Mouse (Mus musculus): Measurements from ENCODE around the gene Ppil6. TPM values are rescaled to one million over a fixed set of nuclear protein-coding genes. Genes with fewer than 3 reads are reported as not detected.
A peak's percentile ranks its signal among the peaks of the same experiment; 100 is the strongest.

Gene Ppil6
- polyA plus RNA-seq, 1 experiment from 2014 or later, result 1.2 TPM

GRCm38 (mm10) chr10:41518508-41518980, 28.3 kb downstream of the Ppil6 start:
- H3K36me3 ChIP-seq, result no peaks in the 10 kb centered on the region
- WGBS, result under 1% methylated on average over 23 of the region's 23 CpGs
- no peaks in the 10 kb centered on the region for H3K27me3 ChIP-seq (replicated peaks)
- H3K4me2 ChIP-seq (replicated peaks), result peak overlapping the region; percentile 81
- H3K4me1 ChIP-seq, result peaks cover 11% of the 10 kb centered on the region
- peak overlapping the region; percentile 92 for H3K4me3 ChIP-seq
- peak; percentile 52 for ATAC-seq (ENCODE audit: low FRiP score, low read depth)
- H3K9me3 ChIP-seq, result no peaks in the 10 kb centered on the region
- H3K9ac ChIP-seq, result peak overlapping the region; percentile 90
- H3K27ac ChIP-seq, result peak overlapping the region; percentile 92

- Histone ChIP-seq H3K4me2 (replicated peaks) (peak within 1 kb of the TSS; percentile 81), H3K9me3 (no peaks in the 10 kb centered on the region), H3K9ac (peak within 1 kb of the TSS; percentile 90), H3K27me3 (replicated peaks) (no peaks in the 10 kb centered on the region), H3K27ac (peak within 1 kb of the TSS; percentile 92), H3K4me3 (peak within 1 kb of the TSS; percentile 92), H3K4me1 (peaks cover 11% of the 10 kb centered on the region), H3K36me3 (no peaks in the 10 kb centered on the region)
- peak; percentile 95 for ATAC-seq (ENCODE audit: low FRiP score, low read depth)
- WGBS, result 0% methylated on average over 69 of the region's 69 CpGs
Measured at GRCm38 (mm10) chr10:41518981-41519618, 28.9 kb downstream of the Ppil6 start, which contains the start of gene Cd164. Gene Cd164, plus strand, starts transcription at chr10:41519414.

GRCm38 (mm10) chr10:41519640-41520409, 29.6 kb downstream of the Ppil6 start:
- under 1% methylated on average over 65 of the region's 65 CpGs for WGBS
- H3K36me3 ChIP-seq, result peaks cover 5% of the 10 kb centered on the region; the same call in 1 of the 2 replicates
- peak overlapping the region; percentile 81 for H3K4me2 ChIP-seq (replicated peaks)
- peak overlapping the region; percentile 92 for H3K27ac ChIP-seq
- peak; percentile 73 for ATAC-seq (ENCODE audit: low FRiP score, low read depth)
- no peaks in the 10 kb centered on the region for H3K9me3 ChIP-seq
- peak overlapping the region; percentile 92 for H3K4me3 ChIP-seq
- no peaks in the 10 kb centered on the region for H3K27me3 ChIP-seq (replicated peaks)
- H3K4me1 ChIP-seq, result peaks cover 11% of the 10 kb centered on the region
- H3K9ac ChIP-seq, result peak overlapping the region; percentile 90

GRCm38 (mm10) chr10:41520410-41520673, 30.1 kb downstream of the Ppil6 start:
- H3K36me3 ChIP-seq, result peaks cover 6% of the 10 kb centered on the region; the same call in 1 of the 2 replicates
- peak overlapping the region; percentile 81 for H3K4me2 ChIP-seq (replicated peaks)
- 6% methylated on average over 5 of the region's 5 CpGs for whole genome bisulfite sequencing
- H3K4me3 ChIP-seq, result peak overlapping the region; percentile 92
- no peak for ATAC-seq (ENCODE audit: low FRiP score, low read depth)
- peak overlapping the region; percentile 90 for H3K9ac ChIP-seq
- no peaks in the 10 kb centered on the region for H3K27me3 ChIP-seq (replicated peaks)
- H3K27ac ChIP-seq, result no peak overlapping the region
- H3K9me3 ChIP-seq, result no peaks in the 10 kb centered on the region
- peaks cover 11% of the 10 kb centered on the region for H3K4me1 ChIP-seq

GRCm38 (mm10) chr10:41523386-41523785, 33.1 kb downstream of the Ppil6 start:
- 84% methylated on average over 3 of the region's 3 CpGs for WGBS
- Histone ChIP-seq H3K9me3 (no peaks in the 10 kb centered on the region), H3K4me1 (peaks cover 11% of the 10 kb centered on the region), H3K27me3 (replicated peaks) (no peaks in the 10 kb centered on the region), H3K27ac (no peak overlapping the region), H3K36me3 (peaks cover 6% of the 10 kb centered on the region; the same call in 1 of the 2 replicates), H3K4me3 (no peak overlapping the region), H3K4me2 (replicated peaks) (no peak overlapping the region), H3K9ac (no peak overlapping the region)
- ATAC-seq (ENCODE audit: low FRiP score, low read depth), result no peak

GRCm38 (mm10) chr10:41525696-41526095, 35.5 kb downstream of the Ppil6 start:
- Histone ChIP-seq H3K36me3 (peaks cover 23% of the 10 kb centered on the region), H3K27ac (no peak overlapping the region), H3K27me3 (replicated peaks) (no peaks in the 10 kb centered on the region)

GRCm38 (mm10) chr10:41529972-41530371, 39.7 kb downstream of the Ppil6 start:
- 91% methylated on average over 5 of the region's 5 CpGs for WGBS
- no peaks in the 10 kb centered on the region for H3K27me3 ChIP-seq (replicated peaks)
- H3K9me3 ChIP-seq, result no peaks in the 10 kb centered on the region
- no peak for ATAC-seq (ENCODE audit: low FRiP score, low read depth)
- H3K4me3 ChIP-seq, result no peak overlapping the region
- peaks cover 50% of the 10 kb centered on the region for H3K36me3 ChIP-seq
- H3K4me1 ChIP-seq, result no peaks in the 10 kb centered on the region
- no peak overlapping the region for H3K9ac ChIP-seq
- no peak overlapping the region for H3K4me2 ChIP-seq (replicated peaks)
- H3K27ac ChIP-seq, result no peak overlapping the region

More at GRCm38 (mm10) chr10:41525696-41526095, 35.5 kb downstream of the Ppil6 start:
- H3K9me3 ChIP-seq, result no peaks in the 10 kb centered on the region
- peaks cover 9% of the 10 kb centered on the region for H3K4me1 ChIP-seq
- no peak overlapping the region for H3K4me3 ChIP-seq
- no peak overlapping the region for H3K9ac ChIP-seq
- WGBS, result 85% methylated on average over 1 of the region's 1 CpGs
- no peak for ATAC-seq (ENCODE audit: low FRiP score, low read depth)
- no peak overlapping the region for H3K4me2 ChIP-seq (replicated peaks)

- Histone ChIP-seq H3K4me2 (replicated peaks) (no peak overlapping the region), H3K4me1 (no peaks in the 10 kb centered on the region), H3K4me3 (no peak overlapping the region), H3K27ac (no peak overlapping the region), H3K36me3 (peaks cover 52% of the 10 kb centered on the region), H3K9ac (no peak overlapping the region), H3K9me3 (no peaks in the 10 kb centered on the region), H3K27me3 (replicated peaks) (no peaks in the 10 kb centered on the region)
- WGBS, result 90% methylated on average over 2 of the region's 2 CpGs
- no peak for ATAC-seq (ENCODE audit: low FRiP score, low read depth)
Measured at GRCm38 (mm10) chr10:41535991-41536390, 45.8 kb downstream of the Ppil6 start.

GRCm38 (mm10) chr10:41536714-41537113, 46.5 kb downstream of the Ppil6 start:
- H3K27me3 ChIP-seq (replicated peaks), result no peaks in the 10 kb centered on the region
- WGBS, result 88% methylated on average over 1 of the region's 1 CpGs
- H3K4me3 ChIP-seq, result no peak overlapping the region

GRCm38 (mm10) chr10:41537226-41537982, 47.2 kb downstream of the Ppil6 start:
- H3K4me2 ChIP-seq (replicated peaks), result no peak overlapping the region
- no peaks in the 10 kb centered on the region for H3K9me3 ChIP-seq
- 97% methylated on average over 4 of the region's 4 CpGs for WGBS
- no peak overlapping the region for H3K4me3 ChIP-seq
- no peak for ATAC-seq (ENCODE audit: low FRiP score, low read depth)
- no peaks in the 10 kb centered on the region for H3K4me1 ChIP-seq
- no peak overlapping the region for H3K9ac ChIP-seq
- no peaks in the 10 kb centered on the region for H3K27me3 ChIP-seq (replicated peaks)
- no peak overlapping the region for H3K27ac ChIP-seq
- H3K36me3 ChIP-seq, result peaks cover 44% of the 10 kb centered on the region

More at GRCm38 (mm10) chr10:41536714-41537113, 46.5 kb downstream of the Ppil6 start:
- H3K9me3 ChIP-seq, result no peaks in the 10 kb centered on the region
- no peak overlapping the region for H3K4me2 ChIP-seq (replicated peaks)
- no peaks in the 10 kb centered on the region for H3K4me1 ChIP-seq
- ATAC-seq (ENCODE audit: low FRiP score, low read depth), result no peak
- H3K9ac ChIP-seq, result no peak overlapping the region
- no peak overlapping the region for H3K27ac ChIP-seq
- H3K36me3 ChIP-seq, result peaks cover 46% of the 10 kb centered on the region

- H3K9ac ChIP-seq, result no peak overlapping the region
- H3K4me1 ChIP-seq, result no peaks in the 10 kb centered on the region
- H3K27ac ChIP-seq, result no peak overlapping the region
- WGBS, result 94% methylated on average over 3 of the region's 3 CpGs
- no peaks in the 10 kb centered on the region for H3K9me3 ChIP-seq
- H3K27me3 ChIP-seq (replicated peaks), result no peaks in the 10 kb centered on the region
- peaks cover 39% of the 10 kb centered on the region for H3K36me3 ChIP-seq
- no peak overlapping the region for H3K4me3 ChIP-seq
- H3K4me2 ChIP-seq (replicated peaks), result no peak overlapping the region
- no peak for ATAC-seq (ENCODE audit: low FRiP score, low read depth)
Measured at GRCm38 (mm10) chr10:41537983-41538330, 47.7 kb downstream of the Ppil6 start.

GRCm38 (mm10) chr10:41538986-41539385, 48.7 kb downstream of the Ppil6 start:
- H3K4me2 ChIP-seq (replicated peaks), result no peak overlapping the region
- no peaks in the 10 kb centered on the region for H3K9me3 ChIP-seq
- WGBS, result 92% methylated on average over 4 of the region's 4 CpGs
- ATAC-seq (ENCODE audit: low FRiP score, low read depth), result no peak
- H3K27ac ChIP-seq, result no peak overlapping the region
- H3K9ac ChIP-seq, result no peak overlapping the region
- H3K4me1 ChIP-seq, result no peaks in the 10 kb centered on the region
- H3K27me3 ChIP-seq (replicated peaks), result no peaks in the 10 kb centered on the region
- H3K4me3 ChIP-seq, result no peak overlapping the region
- H3K36me3 ChIP-seq, result peaks cover 29% of the 10 kb centered on the region

Data from neural tube, embryonic 12.5 days (tissue).